Mouse (Mus musculus): ENCODE data around the gene Pkd1l1. TPM values are rescaled to one million over a fixed set of nuclear protein-coding genes. Genes with fewer than 3 reads are reported as not detected.

The Pkd1l1 gene
- total and polyA plus RNA-seq, 2 experiments, result 0.04 TPM; not detected in 1

GRCm38 (mm10) chr11:8862426-8862825, 110.6 kb downstream of the Pkd1l1 start:
- no peak for DNase-seq (ENCODE audit: extremely low read depth, low read depth, low spot score)
- Histone ChIP-seq H3K36me3 (ENCODE audit: control insufficient read depth, insufficient read depth, low read length) (no peaks in the 10 kb centered on the region), H3K27me3 (ENCODE audit: control insufficient read depth, insufficient read depth, low read length) (no peaks in the 10 kb centered on the region), H3K79me2 (ENCODE audit: control insufficient read depth, insufficient read depth, low read length) (no peaks in the 10 kb centered on the region), H3K4me1 (ENCODE audit: control insufficient read depth, insufficient read depth, low read length) (no peaks in the 10 kb centered on the region), H3K27ac (replicated peaks; ENCODE audit: insufficient read depth, low read depth, low read length) (no peak overlapping the region), H3K4me3 (ENCODE audit: insufficient read depth, low read depth, low read length) (no peak overlapping the region), H3K9ac (ENCODE audit: low read depth, low read length) (no peak overlapping the region)
- TF ChIP-seq CTCF (IDR thresholded peaks at IDR 0.05; ENCODE audit: low read depth, low read length), result no peak
- WGBS, result 93% methylated on average over 4 of the region's 4 CpGs

GRCm38 (mm10) chr11:8861978-8862377, 111.1 kb downstream of the Pkd1l1 start:
- H3K79me2 ChIP-seq (ENCODE audit: control insufficient read depth, insufficient read depth, low read length), result no peaks in the 10 kb centered on the region
- no peaks in the 10 kb centered on the region for H3K4me1 ChIP-seq (ENCODE audit: control insufficient read depth, insufficient read depth, low read length)
- H3K4me3 ChIP-seq (ENCODE audit: insufficient read depth, low read depth, low read length), result no peak overlapping the region
- WGBS, result 90% methylated on average over 4 of the region's 4 CpGs
- H3K36me3 ChIP-seq (ENCODE audit: control insufficient read depth, insufficient read depth, low read length), result no peaks in the 10 kb centered on the region
- H3K27ac ChIP-seq (replicated peaks; ENCODE audit: insufficient read depth, low read depth, low read length), result no peak overlapping the region
- no peak for DNase-seq (ENCODE audit: extremely low read depth, low read depth, low spot score)
- TF ChIP-seq POLR2A (IDR thresholded peaks at IDR 0.05; ENCODE audit: extremely low read depth, insufficient read depth, low read length) (no peak), CTCF (IDR thresholded peaks at IDR 0.05; ENCODE audit: low read depth, low read length) (no peak)
- H3K27me3 ChIP-seq (ENCODE audit: control insufficient read depth, insufficient read depth, low read length), result no peaks in the 10 kb centered on the region
- H3K9ac ChIP-seq (ENCODE audit: low read depth, low read length), result no peak overlapping the region

GRCm38 (mm10) chr11:8860878-8861277, 112.2 kb downstream of the Pkd1l1 start:
- H3K79me2 ChIP-seq (ENCODE audit: control insufficient read depth, insufficient read depth, low read length), result no peaks in the 10 kb centered on the region
- H3K9ac ChIP-seq (ENCODE audit: low read depth, low read length), result no peak overlapping the region
- no peak overlapping the region for H3K4me3 ChIP-seq (ENCODE audit: insufficient read depth, low read depth, low read length)
- H3K36me3 ChIP-seq (ENCODE audit: control insufficient read depth, insufficient read depth, low read length), result no peaks in the 10 kb centered on the region
- WGBS, result 42% methylated on average over 3 of the region's 3 CpGs
- no peaks in the 10 kb centered on the region for H3K27me3 ChIP-seq (ENCODE audit: control insufficient read depth, insufficient read depth, low read length)
- H3K4me1 ChIP-seq (ENCODE audit: control insufficient read depth, insufficient read depth, low read length), result no peaks in the 10 kb centered on the region
- H3K27ac ChIP-seq (replicated peaks; ENCODE audit: insufficient read depth, low read depth, low read length), result no peak overlapping the region
- peak; percentile 2 for DNase-seq (ENCODE audit: extremely low read depth, low read depth, low spot score)
- TF ChIP-seq CTCF (IDR thresholded peaks at IDR 0.05; ENCODE audit: low read depth, low read length) (peak; percentile 29; the same call in 1 of the 2 replicates), POLR2A (IDR thresholded peaks at IDR 0.05; ENCODE audit: extremely low read depth, insufficient read depth, low read length) (no peak)

GRCm38 (mm10) chr11:8859868-8860267, 113.2 kb downstream of the Pkd1l1 start:
- H3K9ac ChIP-seq (ENCODE audit: low read depth, low read length), result no peak overlapping the region
- no peaks in the 10 kb centered on the region for H3K27me3 ChIP-seq (ENCODE audit: control insufficient read depth, insufficient read depth, low read length)
- no peak overlapping the region for H3K4me3 ChIP-seq (ENCODE audit: insufficient read depth, low read depth, low read length)
- no peaks in the 10 kb centered on the region for H3K4me1 ChIP-seq (ENCODE audit: control insufficient read depth, insufficient read depth, low read length)
- no peak overlapping the region for H3K27ac ChIP-seq (replicated peaks; ENCODE audit: insufficient read depth, low read depth, low read length)
- TF ChIP-seq POLR2A (IDR thresholded peaks at IDR 0.05; ENCODE audit: extremely low read depth, insufficient read depth, low read length) (no peak), CTCF (IDR thresholded peaks at IDR 0.05; ENCODE audit: low read depth, low read length) (peak; percentile 39)
- no peaks in the 10 kb centered on the region for H3K36me3 ChIP-seq (ENCODE audit: control insufficient read depth, insufficient read depth, low read length)
- 26% methylated on average over 5 of the region's 5 CpGs for WGBS
- peak; percentile 26 for DNase-seq (ENCODE audit: extremely low read depth, low read depth, low spot score)
- H3K79me2 ChIP-seq (ENCODE audit: control insufficient read depth, insufficient read depth, low read length), result no peaks in the 10 kb centered on the region

- Histone ChIP-seq H3K27ac (replicated peaks; ENCODE audit: insufficient read depth, low read depth, low read length) (no peak overlapping the region), H3K79me2 (ENCODE audit: control insufficient read depth, insufficient read depth, low read length) (no peaks in the 10 kb centered on the region), H3K36me3 (ENCODE audit: control insufficient read depth, insufficient read depth, low read length) (no peaks in the 10 kb centered on the region), H3K4me1 (ENCODE audit: control insufficient read depth, insufficient read depth, low read length) (no peaks in the 10 kb centered on the region), H3K4me3 (ENCODE audit: insufficient read depth, low read depth, low read length) (no peak overlapping the region), H3K9ac (ENCODE audit: low read depth, low read length) (no peak overlapping the region), H3K27me3 (ENCODE audit: control insufficient read depth, insufficient read depth, low read length) (no peaks in the 10 kb centered on the region)
- WGBS, result 85% methylated on average over 3 of the region's 3 CpGs
- no peak for TF ChIP-seq POLR2A (IDR thresholded peaks at IDR 0.05; ENCODE audit: extremely low read depth, insufficient read depth, low read length)
- TF ChIP-seq CTCF (IDR thresholded peaks at IDR 0.05; ENCODE audit: low read depth, low read length), result no peak
- DNase-seq (ENCODE audit: extremely low read depth, low read depth, low spot score), result no peak
These were observed 114.0 kb downstream of the Pkd1l1 start for GRCm38 (mm10) chr11:8859041-8859440.

GRCm38 (mm10) chr11:8856125-8856524, 116.9 kb downstream of the Pkd1l1 start:
- no peak overlapping the region for H3K9ac ChIP-seq (ENCODE audit: low read depth, low read length)
- WGBS, result 65% methylated on average over 5 of the region's 5 CpGs
- H3K4me3 ChIP-seq (ENCODE audit: insufficient read depth, low read depth, low read length), result no peak overlapping the region
- H3K4me1 ChIP-seq (ENCODE audit: control insufficient read depth, insufficient read depth, low read length), result no peaks in the 10 kb centered on the region
- no peaks in the 10 kb centered on the region for H3K36me3 ChIP-seq (ENCODE audit: control insufficient read depth, insufficient read depth, low read length)
- no peak overlapping the region for H3K27ac ChIP-seq (replicated peaks; ENCODE audit: insufficient read depth, low read depth, low read length)
- H3K79me2 ChIP-seq (ENCODE audit: control insufficient read depth, insufficient read depth, low read length), result no peaks in the 10 kb centered on the region
- TF ChIP-seq CTCF (IDR thresholded peaks at IDR 0.05; ENCODE audit: low read depth, low read length), result no peak
- H3K27me3 ChIP-seq (ENCODE audit: control insufficient read depth, insufficient read depth, low read length), result no peaks in the 10 kb centered on the region
- no peak for DNase-seq (ENCODE audit: extremely low read depth, low read depth, low spot score)
